Mouse (Mus musculus) lung, embryonic 14.5 days (tissue): ENCODE results near the gene Stk4. TPM values are rescaled to one million over a fixed set of nuclear protein-coding genes. Genes with fewer than 3 reads are reported as not detected.
A peak's percentile ranks its signal among the peaks of the same experiment; 100 is the strongest.

Experiments used
- ATAC-seq: fragments of 200-750 bp; cut with Nextera tagmentation; 2 replicates; pipeline ENCODE4 v1.8.0; 2017; ENCODE audit warnings: mild to moderate bottlenecking, moderate TSS enrichment, moderate library complexity; ENCODE audit not compliant: insufficient read depth
- DNase-seq: peaks from one replicate; pipeline ENCODE4 v3.0.0-alpha.2; 2015
- H3K27ac ChIP-seq: fragments of 300-500 bp; sonication (generic); 2 replicates; pipeline ENCODE4 v1.5.1; 2014; ENCODE audit warnings: low read depth, mild to moderate bottlenecking, moderate library complexity
- H3K27me3 ChIP-seq: fragments of 300-500 bp; sonication (generic); 2 replicates; pipeline ENCODE4 v1.6.1; 2014; ENCODE audit warnings: low read length, control low read depth; ENCODE audit not compliant: insufficient read depth
- H3K36me3 ChIP-seq: fragments of 300-500 bp; sonication (generic); 2 replicates; pipeline ENCODE4 v1.6.1; 2014; ENCODE audit warnings: control low read depth; ENCODE audit not compliant: insufficient read depth
- H3K4me1 ChIP-seq: fragments of 300-500 bp; sonication (generic); 2 replicates; pipeline ENCODE4 v1.6.1; 2014; ENCODE audit warnings: antibody characterized with exemption, control low read depth; ENCODE audit not compliant: insufficient read depth
- H3K4me2 ChIP-seq: fragments of 300-500 bp; sonication (generic); 2 replicates; pipeline ENCODE4 v1.6.1; 2014; ENCODE audit warnings: mild to moderate bottlenecking
- H3K4me3 ChIP-seq: fragments of 300-500 bp; sonication (generic); 2 replicates; pipeline ENCODE4 v1.5.1; 2014; ENCODE audit warnings: low read depth, low read length
- H3K9ac ChIP-seq: fragments of 300-500 bp; sonication (generic); 2 replicates; pipeline ENCODE4 v1.6.1; 2014
- H3K9me3 ChIP-seq: fragments of 300-500 bp; sonication (generic); 2 replicates; pipeline ENCODE4 v1.6.1; 2016; ENCODE audit warnings: low read depth, low read length, control low read depth
- CTCF ChIP-seq: IDR thresholded peaks from 2 replicates; pipeline ENCODE4 v1.5.1; 2016; ENCODE audit warnings: antibody characterized with exemption, low read depth
- WGBS: fragments of 180-500 bp; shearing (Covaris S2); extraction: QIAGEN DNeasy Blood & Tissue Kit; methylation state at CpG from one replicate; pipeline ENCODE4 v1.1.7; 2014; 5-methylcytosine and 5-hydroxymethylcytosine counted together
- polyA plus RNA-seq: library from polyadenylated mRNA; unstranded; fragments of >200 nt; fragmentation: Nextera tagmentation; extraction: Ambion mirVana; gene quantifications from 2 replicates; pipeline ENCODE4 v1.2.1, GENCODE M21; 2014

The Stk4 gene
- polyA plus RNA-seq, 1 experiment from 2014 or later: 33.7 TPM

GRCm38 (mm10) chr2:164111546-164111945 is 41.4 kb downstream of the Stk4 start:
- H3K27me3 ChIP-seq: no peaks in the 10 kb centered on the region
- ATAC-seq: no peak
- 86% methylated on average over 8 of the region's 8 CpGs for WGBS
- no peaks in the 10 kb centered on the region for H3K4me1 ChIP-seq
- no peaks in the 10 kb centered on the region for H3K9me3 ChIP-seq
- no peak overlapping the region for H3K9ac ChIP-seq
- H3K4me3 ChIP-seq: no peak overlapping the region
- no peak overlapping the region for H3K27ac ChIP-seq
- TF ChIP-seq CTCF: no peak
- peaks cover 12% of the 10 kb centered on the region; the same call in 1 of the 2 replicates for H3K36me3 ChIP-seq
- H3K4me2 ChIP-seq: no peak overlapping the region
- DNase-seq: no peak

- Histone ChIP-seq H3K4me1 (no peaks in the 10 kb centered on the region), H3K9ac (no peak overlapping the region), H3K4me3 (no peak overlapping the region), H3K27ac (no peak overlapping the region), H3K4me2 (no peak overlapping the region), H3K36me3 (peaks cover 18% of the 10 kb centered on the region), H3K9me3 (no peaks in the 10 kb centered on the region), H3K27me3 (no peaks in the 10 kb centered on the region)
- no peak for ATAC-seq
- TF ChIP-seq CTCF: no peak
- WGBS: 86% methylated on average over 6 of the region's 6 CpGs
- DNase-seq: no peak
Measured at GRCm38 (mm10) chr2:164114051-164114450, 43.9 kb downstream of the Stk4 start.

GRCm38 (mm10) chr2:164115531-164115930 is 45.4 kb downstream of the Stk4 start:
- no peak for TF ChIP-seq CTCF
- H3K4me3 ChIP-seq: no peak overlapping the region
- no peak overlapping the region for H3K9ac ChIP-seq
- H3K4me1 ChIP-seq: no peaks in the 10 kb centered on the region
- DNase-seq: no peak
- no peak overlapping the region for H3K27ac ChIP-seq
- no peak for ATAC-seq
- H3K4me2 ChIP-seq: no peak overlapping the region
- peaks cover 26% of the 10 kb centered on the region for H3K36me3 ChIP-seq
- no peaks in the 10 kb centered on the region for H3K9me3 ChIP-seq
- H3K27me3 ChIP-seq: no peaks in the 10 kb centered on the region
- WGBS: 81% methylated on average over 10 of the region's 10 CpGs

GRCm38 (mm10) chr2:164119503-164119902 is 49.4 kb downstream of the Stk4 start:
- no peak for DNase-seq
- peaks cover 43% of the 10 kb centered on the region for H3K36me3 ChIP-seq
- no peak overlapping the region for H3K27ac ChIP-seq
- H3K9ac ChIP-seq: no peak overlapping the region
- H3K4me3 ChIP-seq: no peak overlapping the region
- WGBS: 91% methylated on average over 6 of the region's 6 CpGs
- H3K9me3 ChIP-seq: no peaks in the 10 kb centered on the region
- no peak for ATAC-seq
- TF ChIP-seq CTCF: no peak
- H3K27me3 ChIP-seq: no peaks in the 10 kb centered on the region
- H3K4me1 ChIP-seq: no peaks in the 10 kb centered on the region
- H3K4me2 ChIP-seq: no peak overlapping the region

- Histone ChIP-seq H3K4me1 (no peaks in the 10 kb centered on the region), H3K27ac (no peak overlapping the region), H3K4me3 (no peak overlapping the region), H3K9me3 (no peaks in the 10 kb centered on the region), H3K36me3 (peaks cover 48% of the 10 kb centered on the region), H3K27me3 (no peaks in the 10 kb centered on the region), H3K4me2 (no peak overlapping the region), H3K9ac (no peak overlapping the region)
- DNase-seq: no peak
- no peak for TF ChIP-seq CTCF
- no peak for ATAC-seq
- WGBS: 69% methylated on average over 5 of the region's 5 CpGs
Measured at GRCm38 (mm10) chr2:164123169-164123766, 53.1 kb downstream of the Stk4 start.

GRCm38 (mm10) chr2:164126533-164126955 is 56.4 kb downstream of the Stk4 start:
- peak; percentile 52 for TF ChIP-seq CTCF
- Histone ChIP-seq H3K4me3 (no peak overlapping the region), H3K4me1 (no peaks in the 10 kb centered on the region), H3K36me3 (peaks cover 34% of the 10 kb centered on the region; the same call in 1 of the 2 replicates), H3K27me3 (no peaks in the 10 kb centered on the region), H3K9me3 (no peaks in the 10 kb centered on the region), H3K27ac (no peak overlapping the region), H3K4me2 (no peak overlapping the region), H3K9ac (no peak overlapping the region)
- peak; percentile 58 for DNase-seq
- 73% methylated on average over 13 of the region's 13 CpGs for WGBS
- no peak for ATAC-seq

GRCm38 (mm10) chr2:164127297-164127696 is 57.2 kb downstream of the Stk4 start:
- 77% methylated on average over 2 of the region's 2 CpGs for WGBS
- Histone ChIP-seq H3K4me1 (no peaks in the 10 kb centered on the region), H3K27me3 (no peaks in the 10 kb centered on the region), H3K4me2 (no peak overlapping the region), H3K9ac (no peak overlapping the region), H3K27ac (no peak overlapping the region), H3K36me3 (peaks cover 36% of the 10 kb centered on the region; the same call in 1 of the 2 replicates), H3K9me3 (no peaks in the 10 kb centered on the region), H3K4me3 (no peak overlapping the region)
- DNase-seq: no peak
- no peak for TF ChIP-seq CTCF
- ATAC-seq: no peak
